Mouse (Mus musculus) erythroblast, embryonic 14.5 days (primary cell): ENCODE measurements around the gene Srsf12.

Experiments used
- GATA1 ChIP-seq: IDR thresholded peaks from 2 replicates; pipeline ENCODE4 v1.6.1; 2012; ENCODE audit warnings: low read length, inconsistent platforms, mixed read lengths
- TAL1 ChIP-seq: IDR thresholded peaks from 3 replicates; pipeline ENCODE4 v1.6.1; 2012; ENCODE audit warnings: low read length, inconsistent platforms, mixed read lengths

DNA sequence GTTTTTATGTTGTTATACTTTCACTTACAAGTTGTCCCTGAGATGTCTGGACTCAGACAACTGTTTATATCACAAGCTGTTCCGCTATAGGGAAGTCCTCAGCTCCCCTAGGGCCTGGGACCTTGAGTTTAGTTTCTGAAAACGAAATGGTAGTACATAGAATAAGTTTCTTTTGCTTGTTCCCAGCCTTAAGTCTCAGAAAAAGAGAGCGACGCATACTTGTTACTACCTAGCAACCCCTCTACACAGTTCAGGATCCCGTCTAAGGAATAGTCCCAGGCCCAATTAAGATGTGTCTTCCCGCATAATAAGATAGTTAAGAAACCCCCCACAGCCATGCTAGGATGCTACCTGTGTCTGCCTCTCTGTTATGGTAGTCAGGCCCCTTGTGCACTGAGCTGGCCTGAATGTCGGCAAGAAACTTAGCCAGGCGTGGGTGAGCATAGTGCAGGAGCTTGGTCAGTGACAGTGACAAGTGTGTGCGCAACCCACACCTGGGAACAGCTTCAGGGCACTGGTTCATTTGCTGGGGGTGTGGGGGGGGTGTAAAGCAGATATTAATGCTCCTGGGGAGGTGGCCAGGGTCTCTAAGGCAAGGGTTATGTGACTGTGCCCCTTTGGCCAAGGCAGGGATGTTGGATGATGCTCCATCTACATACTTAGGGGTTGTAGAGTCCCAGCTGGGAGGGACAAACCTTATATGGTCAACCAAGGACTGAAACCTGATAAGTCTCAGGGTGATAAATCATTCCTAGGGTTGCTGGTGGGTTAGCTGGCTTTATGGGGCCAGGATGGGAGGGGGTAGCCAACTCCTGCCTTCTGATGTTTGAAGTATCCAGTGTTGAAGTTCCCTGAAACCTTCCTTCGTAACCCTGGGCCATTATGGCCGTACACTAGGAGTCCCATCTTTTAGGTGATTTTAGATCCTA, 61.9 kb downstream of the Srsf12 start:
- TF ChIP-seq GATA1: no peak
- no peak for TF ChIP-seq TAL1
